Mouse (Mus musculus) embryonic facial prominence, embryonic 15.5 days (tissue): Measurements from ENCODE around the gene Capns1. TPM values are rescaled to one million over a fixed set of nuclear protein-coding genes. Genes with fewer than 3 reads are reported as not detected.
A peak's percentile ranks its signal among the peaks of the same experiment; 100 is the strongest.
"Not testable (repeated sequence)": the region's sequence is repeated elsewhere in the genome, so short reads cannot be mapped to it uniquely, and the experiment has no call there.

Source experiments
- ATAC-seq: fragments of 200-750 bp; cut with Nextera tagmentation; 2 replicates; pipeline ENCODE4 v1.8.0; 2017; ENCODE audit warnings: low read depth, moderate TSS enrichment; ENCODE audit not compliant: insufficient number of reproducible peaks, low FRiP score, low TSS enrichment
- H3K27ac ChIP-seq: fragments of 300-500 bp; sonication (generic); replicated peaks from 2 replicates; pipeline ENCODE4 v1.5.1; 2015; ENCODE audit warnings: mild to moderate bottlenecking, inconsistent platforms
- H3K27me3 ChIP-seq: fragments of 300-500 bp; sonication (generic); 2 replicates; pipeline ENCODE4 v1.6.1; 2015; ENCODE audit warnings: inconsistent platforms
- H3K36me3 ChIP-seq: fragments of 300-500 bp; sonication (generic); 2 replicates; pipeline ENCODE4 v1.6.1; 2015; ENCODE audit warnings: mild to moderate bottlenecking, inconsistent platforms
- H3K4me1 ChIP-seq: fragments of 300-500 bp; sonication (generic); 2 replicates; pipeline ENCODE4 v1.6.1; 2015; ENCODE audit warnings: inconsistent platforms
- H3K4me2 ChIP-seq: fragments of 300-500 bp; sonication (generic); replicated peaks from 2 replicates; pipeline ENCODE4 v1.6.1; 2015; ENCODE audit warnings: mild to moderate bottlenecking, inconsistent platforms
- H3K4me3 ChIP-seq: fragments of 300-500 bp; sonication (generic); replicated peaks from 2 replicates; pipeline ENCODE4 v1.5.1; 2015; ENCODE audit warnings: mild to moderate bottlenecking, inconsistent platforms
- H3K9ac ChIP-seq: fragments of 300-500 bp; sonication (generic); 2 replicates; pipeline ENCODE4 v1.6.1; 2015; ENCODE audit warnings: inconsistent platforms
- H3K9me3 ChIP-seq: fragments of 300-500 bp; sonication (generic); replicated peaks from 2 replicates; pipeline ENCODE4 v1.6.1; 2016; ENCODE audit warnings: inconsistent platforms
- WGBS: fragments of 180-500 bp; shearing (Covaris S2); methylation state at CpG from one replicate; pipeline ENCODE4 v1.1.7; 2015; 5-methylcytosine and 5-hydroxymethylcytosine counted together
- polyA plus RNA-seq: library from polyadenylated mRNA; unstranded; fragments of >200 nt; fragmentation: Nextera tagmentation; extraction: Ambion mirVana; gene quantifications from 2 replicates; pipeline ENCODE4 v1.2.1, GENCODE M21; 2015

The Capns1 gene
- polyA plus RNA-seq, 1 experiment from 2014 or later: 111 TPM

DNA sequence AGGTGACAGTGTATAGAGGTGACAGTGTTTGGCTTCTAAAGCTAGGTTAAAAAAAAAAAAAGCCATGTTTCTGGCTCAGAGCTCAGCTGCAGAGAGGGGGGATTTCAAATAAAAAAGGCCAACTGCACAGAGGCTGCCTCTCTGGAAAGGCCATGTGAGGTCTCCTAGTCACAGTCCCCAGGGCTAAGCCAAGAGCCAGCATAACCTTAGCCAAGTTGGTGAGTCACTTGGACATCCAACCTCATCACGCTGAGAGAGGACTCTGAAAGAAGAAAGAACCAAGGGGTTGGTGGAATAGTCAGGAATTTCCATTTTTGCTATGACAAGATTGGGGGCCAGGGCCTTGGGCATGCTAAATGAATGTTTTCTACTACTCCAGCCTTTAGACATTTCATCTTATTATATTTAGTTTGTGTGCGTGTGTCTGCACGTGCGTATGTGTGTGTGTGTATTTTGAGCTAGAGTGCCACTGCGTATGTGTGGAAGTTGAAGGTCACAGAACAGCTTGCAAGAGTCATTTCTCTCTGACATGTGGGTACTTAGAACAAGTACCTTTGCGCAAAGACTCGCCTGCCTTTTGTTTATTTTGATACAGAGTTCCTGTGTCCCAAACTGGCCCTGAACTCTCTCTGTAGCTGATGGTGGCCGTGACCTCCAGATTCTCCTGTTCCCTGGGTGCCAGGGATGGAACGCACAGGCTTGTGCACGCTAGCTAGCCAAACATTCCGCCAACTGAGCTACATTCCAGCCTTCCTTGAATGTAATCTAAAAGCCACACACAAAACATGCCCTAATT, 4.5 kb upstream of the Capns1 start:
- Histone ChIP-seq H3K4me3 (no peak overlapping the region), H3K27ac (no peak overlapping the region), H3K36me3 (no peaks in the 10 kb centered on the region), H3K9me3 (no peaks in the 10 kb centered on the region), H3K27me3 (no peaks in the 10 kb centered on the region), H3K4me2 (no peak overlapping the region), H3K4me1 (peaks cover 4% of the 10 kb centered on the region; the same call in 1 of the 2 replicates), H3K9ac (no peak overlapping the region)
- ATAC-seq: no peak
- 69% methylated on average over 11 of the region's 11 CpGs for WGBS

DNA sequence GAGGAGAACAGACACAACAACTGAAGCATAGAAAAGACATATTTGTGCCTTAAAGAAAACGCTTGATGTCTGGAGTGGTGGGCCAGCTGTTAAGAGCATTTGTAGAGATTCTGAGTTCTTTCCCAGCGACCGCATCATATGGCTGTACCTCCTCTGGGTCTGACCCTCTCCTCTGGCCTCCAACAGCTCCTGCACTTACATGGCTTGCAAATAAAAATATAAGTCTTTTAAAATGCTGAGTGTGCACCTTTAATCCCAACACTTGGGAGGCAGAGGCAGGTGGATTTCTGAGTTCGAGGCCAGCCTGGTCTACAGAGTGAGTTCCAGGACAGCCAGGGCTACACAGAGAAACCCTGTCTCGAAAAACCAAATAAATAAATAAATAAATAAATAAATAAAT, 2.0 kb upstream of the Capns1 start:
- H3K36me3 ChIP-seq, H3K9ac ChIP-seq, H3K27me3 ChIP-seq, ATAC-seq, H3K9me3 ChIP-seq, H3K4me3 ChIP-seq, H3K4me1 ChIP-seq, H3K4me2 ChIP-seq, H3K27ac ChIP-seq: not testable (repeated sequence)
- 82% methylated on average over 5 of the region's 5 CpGs for WGBS

DNA sequence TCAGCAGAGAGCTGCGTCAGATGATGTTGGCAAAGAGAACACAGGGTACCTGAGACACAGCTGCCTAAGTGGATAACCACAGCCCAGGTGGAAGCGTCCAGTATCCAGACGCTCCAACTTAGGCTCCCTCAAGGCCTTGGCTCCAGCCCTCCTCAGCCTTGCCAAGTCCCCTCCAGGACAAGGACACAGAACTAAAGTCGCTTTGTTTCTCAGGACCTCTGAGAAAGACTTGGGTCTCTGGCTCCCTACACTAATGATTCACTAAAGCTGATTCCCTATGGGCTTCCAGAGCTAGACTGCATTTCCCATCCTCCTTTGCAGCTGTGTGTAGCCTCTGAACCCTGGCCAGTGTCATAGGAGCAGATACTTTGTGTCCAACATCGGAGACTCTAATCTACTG, 1.6 kb upstream of the Capns1 start:
- Histone ChIP-seq H3K4me1 (peaks cover 7% of the 10 kb centered on the region), H3K4me3 (no peak overlapping the region), H3K36me3 (no peaks in the 10 kb centered on the region), H3K4me2 (no peak overlapping the region), H3K27me3 (no peaks in the 10 kb centered on the region), H3K9ac (no peak overlapping the region), H3K27ac (no peak overlapping the region), H3K9me3 (no peaks in the 10 kb centered on the region)
- 74% methylated on average over 5 of the region's 5 CpGs for WGBS
- no peak for ATAC-seq

DNA sequence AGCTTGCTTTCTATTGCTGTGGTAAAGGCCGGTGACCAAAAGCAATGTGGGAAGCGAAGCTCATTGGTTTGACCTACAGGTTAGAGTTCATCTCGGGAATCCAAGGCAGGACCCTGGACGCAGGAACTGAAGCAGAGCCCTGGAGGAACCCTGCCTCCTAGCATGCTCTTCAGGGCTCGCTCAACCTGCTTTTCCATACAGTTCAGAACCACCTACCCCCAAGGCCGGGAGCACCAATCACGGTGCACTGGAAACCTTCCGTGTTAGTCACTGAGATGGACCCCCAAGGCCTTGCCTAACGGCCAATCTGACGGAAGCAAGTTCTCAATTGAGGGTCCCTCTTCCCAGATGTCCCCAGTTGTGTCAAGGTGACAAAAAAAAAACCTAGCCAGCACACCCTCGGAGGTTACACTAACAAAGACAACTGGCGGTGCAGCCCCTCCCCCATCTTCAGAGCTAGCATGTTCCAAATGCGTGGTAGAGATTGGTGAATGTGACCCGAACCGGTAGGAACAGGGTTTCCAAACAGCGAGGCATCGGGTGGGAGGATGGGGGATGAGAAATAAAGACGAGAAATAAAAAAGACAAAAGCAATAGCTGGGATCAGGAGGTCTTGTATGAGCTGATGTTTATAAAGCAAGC, 1.0 kb upstream of the Capns1 start:
- H3K27ac ChIP-seq: no peak overlapping the region
- H3K4me1 ChIP-seq: peaks cover 10% of the 10 kb centered on the region
- no peak for ATAC-seq
- 73% methylated on average over 18 of the region's 18 CpGs for WGBS
- H3K36me3 ChIP-seq: no peaks in the 10 kb centered on the region
- no peak overlapping the region for H3K4me2 ChIP-seq
- H3K27me3 ChIP-seq: no peaks in the 10 kb centered on the region
- no peak overlapping the region for H3K4me3 ChIP-seq
- no peak overlapping the region for H3K9ac ChIP-seq
- no peaks in the 10 kb centered on the region for H3K9me3 ChIP-seq

DNA sequence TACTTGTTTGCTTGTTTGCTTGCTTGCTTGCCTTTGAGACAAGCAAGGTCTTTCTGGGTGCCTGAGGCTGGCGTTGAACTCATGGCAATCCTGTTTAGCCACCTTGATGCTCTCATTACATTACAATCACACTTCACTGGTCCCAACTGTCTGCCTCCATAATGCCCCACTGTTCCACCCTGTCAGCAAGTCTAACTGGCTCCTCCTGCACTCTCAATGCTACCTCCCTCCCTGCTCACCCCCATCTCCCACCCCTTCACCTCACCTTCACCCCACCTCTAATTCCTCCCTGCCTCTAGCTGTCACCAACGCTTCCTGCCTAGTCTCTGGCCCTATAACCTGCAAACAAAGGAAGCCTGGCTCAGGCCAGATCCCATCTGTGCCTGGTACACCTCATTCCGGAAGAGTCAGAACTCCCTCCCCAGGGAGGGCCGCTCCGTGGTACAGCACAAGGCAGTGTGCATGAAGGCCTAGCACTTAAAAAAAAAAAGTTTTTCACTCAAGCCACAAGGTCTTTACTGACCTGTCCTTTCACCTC, 950 bp downstream of the Capns1 start:
- Histone ChIP-seq H3K4me2 (no peak overlapping the region), H3K4me1 (peaks cover 20% of the 10 kb centered on the region), H3K36me3 (no peaks in the 10 kb centered on the region), H3K9ac (no peak overlapping the region), H3K27me3 (no peaks in the 10 kb centered on the region), H3K9me3 (no peaks in the 10 kb centered on the region), H3K27ac (peak overlapping the region; percentile 14; the same call in 1 of the 2 replicates), H3K4me3 (no peak overlapping the region)
- WGBS: 57% methylated on average over 5 of the region's 5 CpGs
- no peak for ATAC-seq

DNA sequence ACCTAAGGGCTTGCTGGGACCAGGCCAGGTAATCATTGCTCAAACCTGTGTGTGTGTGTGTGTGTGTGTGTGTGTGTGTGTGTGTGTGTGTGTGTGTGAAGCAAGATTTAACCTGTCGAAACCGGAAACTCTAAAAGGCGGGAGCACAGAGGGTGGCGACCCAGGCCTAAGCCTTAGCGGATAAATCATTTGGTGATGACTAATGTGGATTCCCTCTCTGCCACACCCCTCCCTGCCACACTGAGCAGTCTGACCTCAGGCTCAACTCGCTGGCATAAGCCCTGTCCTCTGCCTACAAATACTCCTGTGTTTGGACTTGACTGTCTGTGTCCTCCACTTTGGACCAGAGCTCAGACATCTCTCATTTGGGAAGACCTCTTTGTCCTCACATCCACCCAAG, 2.4 kb downstream of the Capns1 start:
- Histone ChIP-seq H3K9ac (no peak overlapping the region), H3K4me1 (peaks cover 24% of the 10 kb centered on the region), H3K9me3 (no peaks in the 10 kb centered on the region), H3K27ac (no peak overlapping the region), H3K4me2 (no peak overlapping the region), H3K27me3 (no peaks in the 10 kb centered on the region), H3K36me3 (peaks cover 14% of the 10 kb centered on the region), H3K4me3 (no peak overlapping the region)
- 64% methylated on average over 6 of the region's 6 CpGs for WGBS
- no peak for ATAC-seq

DNA sequence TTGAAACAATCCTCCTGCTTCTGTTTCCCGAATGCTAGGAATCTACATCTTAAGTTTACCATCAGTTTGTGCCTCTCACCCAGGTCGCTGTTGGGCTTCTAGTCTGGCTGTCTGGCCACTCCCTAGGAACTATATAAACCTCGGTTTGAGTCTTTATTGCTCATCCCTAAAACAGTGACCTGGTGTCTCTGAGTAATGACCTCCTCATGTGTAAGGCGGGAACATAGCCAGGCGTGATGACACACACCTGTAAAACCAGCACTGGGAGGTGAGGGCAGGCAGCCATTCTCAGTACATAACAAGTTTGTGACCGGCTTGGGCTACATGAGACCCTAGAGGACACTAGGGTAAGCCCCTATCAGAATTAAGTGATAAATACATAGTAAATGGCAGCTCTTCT, 3.1 kb downstream of the Capns1 start:
- Histone ChIP-seq H3K27me3 (no peaks in the 10 kb centered on the region), H3K9ac (no peak overlapping the region), H3K4me3 (no peak overlapping the region), H3K36me3 (peaks cover 21% of the 10 kb centered on the region), H3K9me3 (no peaks in the 10 kb centered on the region), H3K4me1 (peaks cover 24% of the 10 kb centered on the region), H3K4me2 (peak overlapping the region; percentile 67; the same call in 1 of the 2 replicates), H3K27ac (0 out of 2 replicates have a peak overlapping the region, but pooled peaks have one; percentile 18)
- 67% methylated on average over 6 of the region's 6 CpGs for WGBS
- ATAC-seq: no peak

DNA sequence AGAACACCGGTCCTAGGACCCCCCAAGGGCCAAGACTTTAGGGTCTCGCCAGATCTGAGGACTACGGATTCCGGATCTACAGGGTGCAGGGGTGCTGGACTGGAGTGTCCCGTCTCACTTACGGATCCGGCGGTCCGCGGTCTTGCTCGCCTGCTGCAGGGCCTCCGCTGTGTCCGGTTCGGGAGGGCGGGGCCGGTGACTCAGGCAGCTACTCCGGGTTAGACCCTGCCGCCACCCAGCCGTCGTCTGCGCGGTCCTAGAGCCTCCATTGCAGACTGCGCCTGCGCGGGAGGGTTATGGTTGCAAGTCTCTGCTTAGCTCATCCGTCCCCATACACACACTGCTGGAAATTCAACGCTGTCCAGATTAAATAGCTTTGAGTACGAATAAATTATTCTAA, 3.7 kb downstream of the Capns1 start:
- H3K4me3 ChIP-seq: peak overlapping the region; percentile 76
- peak overlapping the region; percentile 93 for H3K27ac ChIP-seq
- H3K4me2 ChIP-seq: peak overlapping the region; percentile 67
- under 1% methylated on average over 28 of the region's 28 CpGs for WGBS
- peaks cover 27% of the 10 kb centered on the region for H3K36me3 ChIP-seq
- no peaks in the 10 kb centered on the region for H3K9me3 ChIP-seq
- peak; percentile 89 for ATAC-seq
- H3K27me3 ChIP-seq: no peaks in the 10 kb centered on the region
- peaks cover 24% of the 10 kb centered on the region for H3K4me1 ChIP-seq
- peak overlapping the region; percentile 73 for H3K9ac ChIP-seq

DNA sequence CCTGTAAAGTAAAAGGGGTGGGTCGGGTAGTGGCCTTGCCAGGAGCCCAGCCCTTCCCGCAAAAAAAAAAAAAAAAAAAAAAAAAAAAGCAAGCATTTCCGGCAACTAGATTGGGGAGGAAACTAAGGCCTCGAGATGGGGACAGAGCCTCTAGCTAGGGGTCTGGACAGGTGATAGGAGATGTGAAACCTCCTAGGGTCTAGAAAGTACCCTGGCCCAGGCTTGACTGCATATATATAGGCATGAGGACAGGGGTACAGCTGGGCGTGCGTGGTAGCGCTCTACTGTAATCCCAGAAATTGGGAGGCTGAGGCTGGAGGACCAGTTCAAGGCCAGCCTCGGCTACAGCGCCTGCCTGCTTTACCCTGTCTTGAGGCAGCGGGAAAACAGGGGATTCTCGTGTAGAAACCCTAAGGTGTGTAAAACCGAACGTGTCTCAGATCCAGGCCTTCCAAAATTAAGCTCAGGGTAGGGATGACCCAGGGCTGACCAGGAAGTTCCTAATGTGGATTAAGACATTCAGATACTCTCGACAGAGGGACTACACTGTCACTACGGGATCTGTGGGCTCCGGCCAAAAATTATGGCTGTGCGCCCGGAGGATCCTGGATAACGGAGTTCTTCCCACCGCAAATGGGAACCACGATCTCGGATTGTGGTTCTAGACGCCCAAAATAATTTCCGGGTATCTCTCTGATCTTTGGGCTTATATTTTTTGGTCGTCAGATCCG, 4.3 kb downstream of the Capns1 start:
- Histone ChIP-seq H3K27me3 (no peaks in the 10 kb centered on the region), H3K4me3 (peak overlapping the region; percentile 76), H3K4me2 (peak overlapping the region; percentile 67), H3K9ac (peak overlapping the region; percentile 73), H3K9me3 (no peaks in the 10 kb centered on the region), H3K27ac (peak overlapping the region; percentile 93), H3K4me1 (peaks cover 24% of the 10 kb centered on the region), H3K36me3 (peaks cover 31% of the 10 kb centered on the region)
- ATAC-seq: peak; percentile 31
- WGBS: under 1% methylated on average over 26 of the region's 26 CpGs

DNA sequence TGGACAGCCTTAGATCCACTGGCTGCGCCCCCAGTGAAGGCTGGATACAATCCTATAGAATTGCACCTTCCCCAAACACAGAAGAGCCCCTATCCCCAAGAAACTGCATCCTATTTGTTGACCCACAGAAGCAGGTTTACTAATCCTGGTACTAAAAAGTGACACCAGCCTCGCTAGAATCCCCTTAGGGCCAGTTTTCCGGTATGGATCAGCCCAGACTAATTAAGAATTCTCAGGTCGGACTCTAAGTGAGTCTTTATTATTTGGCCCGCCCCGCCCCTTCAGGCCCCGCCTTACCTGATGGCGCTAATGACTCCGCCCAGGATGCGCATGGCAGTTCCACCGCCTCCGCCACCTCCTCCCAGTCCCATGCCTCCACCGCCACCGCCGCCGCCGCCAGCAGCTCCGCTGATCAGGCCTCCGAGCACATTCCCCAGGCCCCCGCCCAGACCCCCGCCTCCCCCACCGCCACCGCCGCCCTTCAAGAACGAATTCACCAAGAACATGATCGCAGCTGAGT, 5.0 kb downstream of the Capns1 start:
- peaks cover 38% of the 10 kb centered on the region for H3K36me3 ChIP-seq
- WGBS: 1% methylated on average over 26 of the region's 26 CpGs
- H3K4me3 ChIP-seq: peak overlapping the region; percentile 76
- no peaks in the 10 kb centered on the region for H3K27me3 ChIP-seq
- peak overlapping the region; percentile 73 for H3K9ac ChIP-seq
- H3K4me2 ChIP-seq: peak overlapping the region; percentile 67
- H3K9me3 ChIP-seq: no peaks in the 10 kb centered on the region
- peak overlapping the region; percentile 93 for H3K27ac ChIP-seq
- peak; percentile 64 for ATAC-seq
- peaks cover 24% of the 10 kb centered on the region for H3K4me1 ChIP-seq

DNA sequence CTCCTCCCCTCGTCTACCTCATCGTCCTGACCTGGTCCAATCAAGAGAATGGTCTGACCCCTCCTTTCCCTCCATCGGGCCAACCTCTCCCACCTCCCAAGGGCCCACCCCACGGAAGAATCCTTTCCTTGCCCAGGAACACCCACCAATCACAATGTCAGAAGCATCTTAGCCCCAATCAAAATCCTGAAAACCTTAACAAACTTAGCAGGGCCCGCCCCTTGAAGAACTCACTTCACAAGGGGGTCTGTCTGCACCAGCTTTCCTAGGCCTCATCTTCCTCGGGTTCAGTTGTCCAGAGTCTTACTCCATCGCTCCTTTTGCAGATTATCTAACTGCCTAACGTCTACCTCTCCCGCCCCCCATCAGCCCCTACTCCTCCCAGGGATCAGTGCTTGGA, 5.6 kb downstream of the Capns1 start:
- H3K4me1 ChIP-seq: peaks cover 20% of the 10 kb centered on the region
- H3K4me2 ChIP-seq: peak overlapping the region; percentile 67
- no peak for ATAC-seq
- H3K9ac ChIP-seq: peak overlapping the region; percentile 31; the same call in 1 of the 2 replicates
- no peaks in the 10 kb centered on the region for H3K9me3 ChIP-seq
- peaks cover 44% of the 10 kb centered on the region for H3K36me3 ChIP-seq
- H3K27ac ChIP-seq: peak overlapping the region; percentile 68; the same call in 1 of the 2 replicates
- H3K27me3 ChIP-seq: no peaks in the 10 kb centered on the region
- H3K4me3 ChIP-seq: peak overlapping the region; percentile 76
- 19% methylated on average over 9 of the region's 9 CpGs for WGBS
